25 mouse cellular contexts compared by ENCODE assay signal in the genomic region with DNA sequence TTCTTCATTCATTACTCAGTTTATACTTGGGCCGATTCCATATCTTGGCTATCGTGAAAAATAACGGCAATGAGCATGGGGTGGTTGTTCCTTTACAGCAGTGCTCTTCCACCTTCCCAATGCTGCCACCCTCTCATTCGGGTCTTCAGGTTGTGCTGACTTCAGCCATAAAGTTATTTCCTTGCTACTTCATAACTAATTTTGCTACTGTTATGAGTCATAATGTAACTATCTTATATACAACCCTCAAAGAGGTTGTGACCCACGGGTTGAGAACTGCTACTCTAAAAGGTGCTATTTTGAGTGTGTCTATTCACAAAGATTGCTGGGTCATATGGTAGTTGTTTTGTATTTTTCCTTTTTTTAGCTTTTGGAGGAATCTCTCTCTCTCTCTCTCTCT. TPM values are rescaled to one million over a fixed set of nuclear protein-coding genes. Genes with fewer than 3 reads are reported as not detected.
DNase-seq lines count a peak whose midpoint lies in the region; ATAC-seq and TF ChIP-seq lines count a peak whose summit lies in the region.
"Had no signal": no experiment of that assay in that cellular context is flagged by ENCODE, and none has a peak within 500 bp of the region (broad histone marks: within the 10 kb centered on the region; RNA-seq: fewer than 3 reads in every experiment).

No protein-coding gene starts in this region.

- intact Hi-C loops in gastrocnemius, postnatal 14 days (cut with DNase I; ENCODE audit: low total_unique reads) = no loop called here

- no peak for TF ChIP-seq POLR2A in small intestine, adult 2 months (IDR thresholded peaks at IDR 0.05; ENCODE audit: low read depth, low read length)

- peaks cover 10% of the 10 kb centered on the region for H3K36me3 ChIP-seq in small intestine, adult 2 months (ENCODE audit: control insufficient read depth, insufficient read depth, low read length)
- H3K36me3 ChIP-seq: intestine, embryonic 15.5 days had no signal

- H3K4me3 ChIP-seq in small intestine, adult 2 months (ENCODE audit: low read depth, low read length) = no peak overlapping the region
- H3K4me3 ChIP-seq: forebrain, embryonic 10.5 days; forebrain, embryonic 13.5 days; gastrocnemius, adult 2 months; heart, adult 2 months; heart, embryonic 10.5 days; heart, embryonic 13.5 days; intestine, embryonic 15.5 days had no signal

- DNase-seq in A20 (ENCODE audit: low read depth, low spot score) = peak; percentile 18
- DNase-seq in CD4-positive, CD25-positive, alpha-beta regulatory T cell, adult 2 months (ENCODE audit: low read depth, low spot score) = peak; percentile 14
- DNase-seq in cerebellum, postnatal 10 days = no peak
- DNase-seq in gastrocnemius, postnatal 14 days = no peak
- DNase-seq: adrenal gland, postnatal 10 days; adrenal gland, postnatal 36 days; cerebellum, adult 2 months; cerebellum, adult 9-11 months; gastrocnemius, adult 2 months; gastrocnemius, postnatal 25 days; heart, adult 2 months; heart, postnatal 14 days; heart, postnatal 4 days; kidney, adult 11 months had no signal

- peak overlapping the region; percentile 44 for H3K27ac ChIP-seq in small intestine, adult 2 months (ENCODE audit: insufficient read depth, low read depth, low read length)
- H3K27ac ChIP-seq: forebrain, embryonic 10.5 days; forebrain, embryonic 13.5 days; gastrocnemius, adult 2 months; heart, adult 2 months; heart, embryonic 10.5 days; heart, embryonic 13.5 days; hindbrain, embryonic 14.5 days; hindbrain, postnatal 0 days; intestine, embryonic 15.5 days had no signal

- H3K27me3 ChIP-seq in small intestine, adult 2 months (ENCODE audit: control insufficient read depth, insufficient read depth, low read length) = no peaks in the 10 kb centered on the region
- H3K27me3 ChIP-seq: forebrain, embryonic 13.5 days; heart, embryonic 13.5 days; intestine, embryonic 15.5 days had no signal

- TF ChIP-seq CTCF in small intestine, adult 2 months (IDR thresholded peaks at IDR 0.05; ENCODE audit: extremely low read depth, insufficient read length, insufficient replicate concordance, low read depth, low read length) = no peak

- WGBS in small intestine, adult 2 months = 60% methylated on average over 5 of the region's 5 CpGs

- H3K4me1 ChIP-seq in small intestine, adult 2 months (ENCODE audit: control insufficient read depth, insufficient read depth, insufficient read length, low read length) = peaks cover 3% of the 10 kb centered on the region; the same call in 1 of the 2 replicates
- H3K4me1 ChIP-seq: forebrain, embryonic 10.5 days had no signal

- ATAC-seq in activated CD4-positive, CD25-positive, alpha-beta regulatory T cell, adult 4 months = peak; percentile 70
- ATAC-seq in granulocyte monocyte progenitor cell, adult 5-6 weeks (replicated peaks; ENCODE audit: poor library complexity, severe bottlenecking) = no peak
- ATAC-seq: forebrain, embryonic 13.5 days; forebrain, embryonic 16.5 days; hindbrain, postnatal 0 days; intestine, embryonic 15.5 days had no signal

RNA-seq across cellular contexts. Expression of gene Ube2f, which starts 9.7 kb away (rescaled TPM):
- polyA plus RNA-seq in activated CD4-positive, CD25-positive, alpha-beta regulatory T cell, adult 4 months (2017; shearing (Covaris generic)) = 10 to 100 TPM; 74.4 to 95.6 TPM
- 12.4 and 19.5 TPM in 2 replicates for polyA plus RNA-seq in small intestine, adult 2 months (2012; rRNA removed)
- 80.4 and 94.7 TPM in 2 replicates for total RNA-seq in granulocyte monocyte progenitor cell, adult 5-6 weeks (2014; fragmentation: Nextera tagmentation)
- 40.4 and 50.5 TPM in 2 replicates for total RNA-seq in granulocyte monocyte progenitor cell, adult 5-6 weeks (2017)
- 10 to 100 TPM; 55.9 to 59.7 TPM for total RNA-seq in gastrocnemius, postnatal 14 days (2021)

RNA-seq across cellular contexts. Expression of gene Scly, which starts 38.3 kb away (rescaled TPM):
- 10 to 100 TPM; 42.0 to 57.3 TPM for polyA plus RNA-seq in activated CD4-positive, CD25-positive, alpha-beta regulatory T cell, adult 4 months (2017; shearing (Covaris generic))
- 20.9 and 30.2 TPM in 2 replicates for polyA plus RNA-seq in small intestine, adult 2 months (2012; rRNA removed)
- 31.6 and 39.5 TPM in 2 replicates for total RNA-seq in granulocyte monocyte progenitor cell, adult 5-6 weeks (2014; fragmentation: Nextera tagmentation)
- 20.9 and 21.8 TPM in 2 replicates for total RNA-seq in granulocyte monocyte progenitor cell, adult 5-6 weeks (2017)
- 10 to 100 TPM in 1 of 2 experiments, 1 to 10 TPM in 1; 9.5 to 10.2 TPM for total RNA-seq in gastrocnemius, postnatal 14 days (2021)

Comparison
In these comparisons a context has a peak if more than half of its experiments do, and no peak if none do; other contexts are left out.
1. DNase-seq: peak in A20 (single experiment) and CD4-positive, CD25-positive, alpha-beta regulatory T cell, adult 2 months (single experiment); none in cerebellum, postnatal 10 days (0 of 2) and gastrocnemius, postnatal 14 days (single experiment).